Mouse (Mus musculus) limb, embryonic 10.5 days (tissue): ENCODE measurements around the gene Cnp. TPM values are rescaled to one million over a fixed set of nuclear protein-coding genes. Genes with fewer than 3 reads are reported as not detected.
"Not testable (repeated sequence)": the region's sequence is repeated elsewhere in the genome, so short reads cannot be mapped to it uniquely, and the experiment has no call there.

ENCODE experiments used
- DNase-seq: peaks from one replicate; pipeline ENCODE4 v3.0.0-alpha.2; 2017; ENCODE audit warnings: low spot score
- H3K27ac ChIP-seq: fragments of 300-500 bp; sonication (generic); 2 replicates; pipeline ENCODE4 v1.5.1; 2016; ENCODE audit warnings: mild to moderate bottlenecking
- H3K27me3 ChIP-seq: fragments of 300-500 bp; sonication (generic); 2 replicates; pipeline ENCODE4 v1.6.1; 2016; ENCODE audit warnings: low read depth, mild to moderate bottlenecking; ENCODE audit not compliant: poor library complexity, severe bottlenecking
- H3K36me3 ChIP-seq: fragments of 300-500 bp; sonication (generic); 2 replicates; pipeline ENCODE4 v1.6.1; 2016; ENCODE audit warnings: mild to moderate bottlenecking, moderate library complexity
- H3K4me1 ChIP-seq: fragments of 300-500 bp; sonication (generic); 2 replicates; pipeline ENCODE4 v1.6.1; 2016
- H3K4me3 ChIP-seq: fragments of 300-500 bp; sonication (generic); 2 replicates; pipeline ENCODE4 v1.5.1; 2016; ENCODE audit warnings: mild to moderate bottlenecking, moderate library complexity
- H3K9me3 ChIP-seq: fragments of 300-500 bp; sonication (generic); replicated peaks from 2 replicates; pipeline ENCODE4 v1.6.1; 2016; ENCODE audit warnings: mild to moderate bottlenecking
- WGBS: fragments of 180-500 bp; shearing (Covaris S2); methylation state at CpG from one replicate; pipeline ENCODE4 v1.1.7; 2016; 5-methylcytosine and 5-hydroxymethylcytosine counted together
- polyA plus RNA-seq: library from polyadenylated mRNA; unstranded; fragments of >200 nt; fragmentation: Nextera tagmentation; extraction: Ambion mirVana; gene quantifications from 2 replicates; pipeline ENCODE4 v1.2.1, GENCODE M21; 2016

The Cnp gene
- polyA plus RNA-seq, 1 experiment from 2014 or later = 23.0 TPM

DNA sequence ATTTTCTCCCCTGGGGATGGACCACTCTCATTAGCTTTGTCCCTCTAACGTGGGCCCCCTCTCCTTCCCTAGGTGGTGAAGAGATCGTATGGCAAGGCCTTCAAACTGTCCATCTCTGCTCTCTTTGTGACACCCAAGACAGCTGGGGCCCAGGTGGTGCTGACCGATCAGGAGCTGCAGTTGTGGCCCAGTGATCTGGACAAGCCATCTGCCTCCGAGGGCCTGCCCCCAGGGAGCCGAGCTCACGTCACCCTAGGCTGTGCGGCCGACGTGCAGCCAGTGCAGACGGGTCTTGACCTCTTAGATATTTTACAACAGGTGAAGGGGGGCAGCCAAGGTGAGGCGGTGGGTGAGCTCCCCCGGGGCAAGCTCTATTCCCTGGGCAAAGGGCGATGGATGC lies 5.6 kb downstream of the Cnp start:
- Histone ChIP-seq H3K9me3 (no peaks in the 10 kb centered on the region), H3K27me3 (peaks cover 11% of the 10 kb centered on the region), H3K27ac (no peak overlapping the region), H3K4me3 (no peak overlapping the region), H3K4me1 (peaks cover 13% of the 10 kb centered on the region), H3K36me3 (peaks cover 86% of the 10 kb centered on the region)
- 91% methylated on average over 13 of the region's 13 CpGs for WGBS
- no peak for DNase-seq

DNA sequence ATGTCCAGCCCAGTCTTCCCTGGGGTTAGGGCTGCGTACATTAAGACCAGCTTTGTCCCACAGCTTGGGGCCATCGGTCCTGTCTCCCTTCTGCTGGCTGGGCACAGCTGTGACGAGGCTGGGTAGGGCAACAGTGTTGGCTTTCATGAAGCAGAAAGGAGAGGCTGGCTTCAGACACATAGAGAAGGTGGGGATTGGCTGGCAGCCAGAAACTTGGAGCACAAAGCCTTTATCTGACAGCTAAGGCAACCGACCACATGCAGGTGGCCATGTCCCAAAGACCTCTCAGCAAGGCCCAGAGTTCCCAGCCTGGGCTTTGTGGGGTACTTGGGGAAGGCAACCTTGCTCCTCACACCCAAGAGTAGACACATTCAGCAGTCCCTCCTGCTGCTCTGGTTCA lies 7.1 kb downstream of the Cnp start:
- Histone ChIP-seq H3K27me3 (no peaks in the 10 kb centered on the region; the same call in 1 of the 2 replicates), H3K27ac (no peak overlapping the region), H3K4me1 (peaks cover 2% of the 10 kb centered on the region), H3K36me3 (peaks cover 98% of the 10 kb centered on the region), H3K4me3 (no peak overlapping the region), H3K9me3 (no peaks in the 10 kb centered on the region)
- 94% methylated on average over 4 of the region's 4 CpGs for WGBS
- no peak for DNase-seq

- not testable (repeated sequence) for DNase-seq, H3K27me3 ChIP-seq, H3K9me3 ChIP-seq, H3K4me3 ChIP-seq, H3K27ac ChIP-seq, H3K4me1 ChIP-seq
- WGBS = 100% methylated on average over 1 of the region's 1 CpGs
- H3K36me3 ChIP-seq = peaks cover 99% of the 10 kb centered on the region
Observed at GRCm38 (mm10) chr11:100582413-100582812, 7.7 kb downstream of the Cnp start.

DNA sequence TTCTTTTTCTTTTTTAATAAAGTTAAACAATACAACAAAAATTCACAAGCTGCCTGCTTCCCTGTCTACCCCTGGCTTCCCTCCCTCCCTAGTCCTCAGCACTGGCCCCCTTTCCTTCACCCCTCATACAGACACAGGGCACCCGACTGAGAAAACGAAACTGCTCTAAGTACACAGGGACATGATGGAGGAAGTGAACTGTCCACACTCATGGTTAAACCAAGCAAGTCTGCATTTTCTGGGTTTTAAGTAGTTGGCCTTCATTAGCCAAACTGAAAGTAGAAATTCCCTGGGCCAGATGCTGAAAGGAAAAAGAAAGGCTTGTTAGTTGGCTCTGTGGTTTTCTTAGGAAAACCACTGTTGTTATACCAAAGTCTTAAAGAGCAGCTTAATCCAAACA lies 8.1 kb downstream of the Cnp start:
- H3K27me3 ChIP-seq = no peaks in the 10 kb centered on the region
- DNase-seq = no peak
- 93% methylated on average over 2 of the region's 2 CpGs for WGBS
- H3K36me3 ChIP-seq = peaks cover 100% of the 10 kb centered on the region
- no peak overlapping the region for H3K4me3 ChIP-seq
- H3K27ac ChIP-seq = no peak overlapping the region
- peaks cover 2% of the 10 kb centered on the region for H3K4me1 ChIP-seq
- no peaks in the 10 kb centered on the region for H3K9me3 ChIP-seq

GRCm38 (mm10) chr11:100584561-100584961 lies 9.9 kb downstream of the Cnp start:
- Histone ChIP-seq H3K36me3 (peaks cover 100% of the 10 kb centered on the region), H3K4me1 (no peaks in the 10 kb centered on the region), H3K27ac (no peak overlapping the region), H3K27me3 (no peaks in the 10 kb centered on the region), H3K9me3 (no peaks in the 10 kb centered on the region), H3K4me3 (no peak overlapping the region)
- 92% methylated on average over 7 of the region's 7 CpGs for WGBS
- DNase-seq = no peak

DNA sequence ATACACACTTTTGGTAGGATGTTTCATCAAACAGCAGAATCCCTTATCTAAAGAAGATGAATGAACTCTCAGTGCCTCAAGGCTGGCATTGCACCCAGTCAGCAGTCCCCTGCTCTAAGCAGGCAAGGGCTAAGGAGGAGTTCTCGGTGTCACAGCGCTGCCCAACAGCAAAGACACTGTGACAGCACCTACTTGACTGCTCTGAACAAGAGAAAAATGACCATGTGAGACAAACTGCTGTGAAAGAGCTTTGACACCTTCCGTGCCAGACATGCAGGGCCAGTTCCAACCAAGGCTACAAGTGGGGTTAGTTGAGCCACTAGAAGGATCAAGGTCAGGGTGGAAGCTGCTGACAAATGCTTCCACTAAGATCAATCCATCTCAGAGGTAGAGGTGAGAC lies 10.4 kb downstream of the Cnp start:
- no peak overlapping the region for H3K27ac ChIP-seq
- WGBS = 95% methylated on average over 3 of the region's 3 CpGs
- no peak overlapping the region for H3K4me3 ChIP-seq
- H3K9me3 ChIP-seq = no peaks in the 10 kb centered on the region
- DNase-seq = no peak
- H3K36me3 ChIP-seq = peaks cover 100% of the 10 kb centered on the region
- no peaks in the 10 kb centered on the region for H3K4me1 ChIP-seq
- H3K27me3 ChIP-seq = no peaks in the 10 kb centered on the region

DNA sequence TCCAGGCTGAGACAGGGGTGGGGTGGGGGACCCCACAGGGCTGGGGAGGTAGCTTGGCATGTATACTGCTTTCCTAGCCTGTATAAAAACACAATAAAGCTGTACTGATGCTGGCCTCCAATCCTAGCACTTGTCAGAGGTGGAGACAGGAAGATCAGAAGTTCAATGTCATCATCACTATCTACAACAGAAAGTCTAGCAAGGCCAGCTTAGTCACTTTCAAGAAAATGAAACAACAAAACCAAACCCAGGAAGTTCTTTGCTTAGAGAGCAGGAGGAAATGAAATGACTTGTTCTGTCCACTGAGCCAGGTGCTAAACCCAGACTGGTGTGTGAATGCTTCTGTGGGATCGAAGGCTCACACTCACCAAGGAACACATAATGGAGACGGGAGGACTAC lies 13.8 kb downstream of the Cnp start:
- H3K27me3 ChIP-seq = no peaks in the 10 kb centered on the region
- no peak for DNase-seq
- WGBS = 94% methylated on average over 2 of the region's 2 CpGs
- H3K4me3 ChIP-seq = no peak overlapping the region
- peaks cover 100% of the 10 kb centered on the region for H3K36me3 ChIP-seq
- no peak overlapping the region for H3K27ac ChIP-seq
- no peaks in the 10 kb centered on the region for H3K9me3 ChIP-seq
- no peaks in the 10 kb centered on the region for H3K4me1 ChIP-seq

DNA sequence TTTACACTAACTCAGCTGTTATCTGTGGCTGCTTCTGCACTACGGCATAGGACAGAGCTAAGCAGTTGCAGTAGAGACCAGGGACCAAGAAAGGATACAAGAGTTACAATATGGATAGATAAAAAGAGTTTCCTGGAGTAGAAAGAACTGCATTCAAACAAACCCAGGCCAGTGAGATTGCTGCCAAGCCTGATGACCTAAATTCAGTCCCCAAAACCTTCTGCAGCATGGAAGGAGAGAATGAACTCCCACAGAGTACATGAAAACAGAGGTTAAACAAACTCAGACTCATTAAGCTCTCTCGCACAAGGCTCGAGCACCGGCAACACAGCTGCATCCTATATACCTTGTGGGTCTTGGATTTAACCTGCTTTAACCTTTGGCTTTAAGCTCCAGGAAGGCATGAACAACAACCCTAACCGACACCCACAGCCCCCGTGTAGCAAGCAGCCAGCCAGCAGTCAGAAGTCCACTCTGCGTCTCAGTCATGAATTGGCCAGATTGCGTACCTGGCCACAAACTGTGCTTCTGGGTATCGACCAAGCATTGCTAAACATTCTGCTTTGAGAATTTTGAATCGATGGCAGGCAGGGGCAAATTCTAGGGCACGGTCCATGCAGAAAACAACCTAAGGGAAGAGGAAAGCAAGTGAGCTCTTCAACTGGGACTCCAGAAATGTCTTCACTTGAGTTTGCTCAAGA lies 17.8 kb downstream of the Cnp start:
- H3K36me3 ChIP-seq = peaks cover 100% of the 10 kb centered on the region
- H3K27me3 ChIP-seq = no peaks in the 10 kb centered on the region
- WGBS = 95% methylated on average over 11 of the region's 11 CpGs
- no peak for DNase-seq
- no peaks in the 10 kb centered on the region for H3K4me1 ChIP-seq
- H3K9me3 ChIP-seq = no peaks in the 10 kb centered on the region
- no peak overlapping the region for H3K27ac ChIP-seq
- H3K4me3 ChIP-seq = no peak overlapping the region

GRCm38 (mm10) chr11:100594608-100595007 lies 19.9 kb downstream of the Cnp start:
- 93% methylated on average over 7 of the region's 7 CpGs for WGBS
- H3K36me3 ChIP-seq = peaks cover 100% of the 10 kb centered on the region
- H3K4me3 ChIP-seq = no peak overlapping the region
- no peaks in the 10 kb centered on the region for H3K9me3 ChIP-seq
- no peaks in the 10 kb centered on the region for H3K4me1 ChIP-seq
- no peak for DNase-seq
- H3K27me3 ChIP-seq = no peaks in the 10 kb centered on the region
- no peak overlapping the region for H3K27ac ChIP-seq

DNA sequence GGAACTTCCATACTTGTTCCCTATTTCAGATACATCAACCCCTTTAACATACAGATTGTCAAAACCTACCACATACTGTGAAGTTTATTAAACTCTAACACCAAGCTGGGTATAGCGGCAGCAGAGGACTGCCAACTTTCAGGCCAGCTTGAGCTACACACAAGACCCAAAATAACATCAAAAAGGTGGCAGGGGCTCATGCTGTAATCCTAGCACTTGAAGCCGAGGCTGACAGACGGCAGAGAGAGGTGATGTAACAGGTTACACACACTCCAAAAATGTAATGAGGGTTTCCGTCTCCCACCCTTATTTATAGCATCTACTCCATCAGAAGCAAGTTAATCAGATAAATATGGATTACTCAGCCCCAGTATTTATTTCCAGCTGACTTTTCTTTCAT lies 20.8 kb downstream of the Cnp start:
- H3K36me3 ChIP-seq = peaks cover 100% of the 10 kb centered on the region
- no peaks in the 10 kb centered on the region for H3K9me3 ChIP-seq
- no peaks in the 10 kb centered on the region for H3K27me3 ChIP-seq
- H3K4me3 ChIP-seq = no peak overlapping the region
- no peak for DNase-seq
- WGBS = 90% methylated on average over 4 of the region's 4 CpGs
- no peaks in the 10 kb centered on the region for H3K4me1 ChIP-seq
- no peak overlapping the region for H3K27ac ChIP-seq

DNA sequence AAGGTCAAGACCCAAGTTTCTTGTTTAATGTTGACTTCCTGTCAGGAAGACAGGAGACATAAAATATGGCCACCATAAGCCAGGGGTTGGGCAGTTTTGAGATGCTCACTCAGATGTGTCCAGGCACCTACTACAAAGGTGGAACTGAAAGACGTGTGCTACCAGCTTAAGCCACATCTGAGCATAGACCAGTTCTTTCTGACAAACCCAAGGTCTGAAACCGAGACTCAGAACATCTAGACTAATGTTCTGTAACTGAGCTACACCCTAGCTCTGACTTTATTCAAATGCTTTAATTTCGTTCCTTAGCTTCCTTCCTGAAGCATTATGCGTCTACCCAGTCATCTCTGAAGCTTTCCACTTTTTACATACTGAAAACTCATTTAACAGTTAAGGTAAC lies 23.4 kb downstream of the Cnp start:
- DNase-seq = no peak
- Histone ChIP-seq H3K4me1 (no peaks in the 10 kb centered on the region), H3K36me3 (peaks cover 99% of the 10 kb centered on the region), H3K9me3 (no peaks in the 10 kb centered on the region), H3K27ac (no peak overlapping the region), H3K4me3 (no peak overlapping the region), H3K27me3 (no peaks in the 10 kb centered on the region)
- 87% methylated on average over 4 of the region's 4 CpGs for WGBS

DNA sequence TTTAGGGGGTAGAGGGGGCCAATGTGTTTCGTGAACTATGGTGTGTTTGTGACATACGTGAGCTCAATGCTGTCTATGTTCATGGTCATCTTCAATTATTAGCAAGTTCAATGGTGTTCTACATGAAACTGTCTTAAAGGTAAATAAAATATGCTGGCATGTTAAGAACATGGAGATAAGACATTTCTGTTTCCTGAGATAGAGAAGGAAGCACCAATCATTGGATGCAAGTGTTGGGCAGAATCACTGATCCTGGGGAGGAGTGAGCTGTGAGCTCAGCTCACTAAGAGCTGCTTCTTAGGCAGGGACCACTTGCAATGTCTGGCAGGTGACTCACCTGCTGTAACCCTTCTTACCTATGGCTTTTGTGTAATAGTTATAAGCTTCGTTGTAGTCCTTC lies 26.7 kb downstream of the Cnp start:
- Histone ChIP-seq H3K27ac (no peak overlapping the region), H3K9me3 (no peaks in the 10 kb centered on the region), H3K36me3 (peaks cover 91% of the 10 kb centered on the region), H3K4me3 (no peak overlapping the region), H3K4me1 (no peaks in the 10 kb centered on the region), H3K27me3 (no peaks in the 10 kb centered on the region)
- DNase-seq = no peak
- WGBS = 92% methylated on average over 3 of the region's 3 CpGs

- peaks cover 86% of the 10 kb centered on the region for H3K36me3 ChIP-seq
- no peaks in the 10 kb centered on the region for H3K9me3 ChIP-seq
- H3K4me3 ChIP-seq = no peak overlapping the region
- no peak overlapping the region for H3K27ac ChIP-seq
- no peaks in the 10 kb centered on the region for H3K4me1 ChIP-seq
- DNase-seq = no peak
- no peaks in the 10 kb centered on the region for H3K27me3 ChIP-seq
- WGBS = 91% methylated on average over 9 of the region's 9 CpGs
Observed at GRCm38 (mm10) chr11:100603155-100603554, 28.5 kb downstream of the Cnp start.

- Histone ChIP-seq H3K27me3 (no peaks in the 10 kb centered on the region), H3K27ac (no peak overlapping the region), H3K36me3 (peaks cover 86% of the 10 kb centered on the region), H3K4me3 (no peak overlapping the region), H3K4me1 (no peaks in the 10 kb centered on the region), H3K9me3 (no peaks in the 10 kb centered on the region)
- WGBS = 90% methylated on average over 8 of the region's 8 CpGs
- no peak for DNase-seq
Observed at GRCm38 (mm10) chr11:100603813-100604212, 29.1 kb downstream of the Cnp start.
